Mouse (Mus musculus): ENCODE measurements at regions not wholly inside any gene's neighbourhood (a gene's known extent, or its start where the extent isn't known, plus 50 kb on each side); places are given as distances from the start of the nearest gene placed in this dataset.
A peak's percentile ranks its signal among the peaks of the same experiment; 100 is the strongest.

GRCm38 (mm10) chr15:25305801-25306200, 107.8 kb downstream of the Basp1 start:
- no peak for DNase-seq (ENCODE audit: low spot score)

GRCm38 (mm10) chr15:25303379-25303778, 110.2 kb downstream of the Basp1 start:
- peak; percentile 70 for DNase-seq (ENCODE audit: low spot score)

GRCm38 (mm10) chr15:25302671-25303294, 110.8 kb downstream of the Basp1 start:
- DNase-seq (ENCODE audit: low spot score): peak; percentile 14

GRCm38 (mm10) chr15:25301810-25302209, 111.8 kb downstream of the Basp1 start:
- DNase-seq (ENCODE audit: low spot score): no peak

GRCm38 (mm10) chr15:25297278-25297677, 116.3 kb downstream of the Basp1 start:
- DNase-seq (ENCODE audit: low spot score): no peak

GRCm38 (mm10) chr15:25296714-25297113, 116.8 kb downstream of the Basp1 start:
- no peak for DNase-seq (ENCODE audit: low spot score)

- no peak for DNase-seq (ENCODE audit: low spot score)
These were observed 117.8 kb downstream of the Basp1 start for GRCm38 (mm10) chr15:25295753-25296152.

GRCm38 (mm10) chr15:25291231-25291691, 122.3 kb downstream of the Basp1 start:
- no peak for DNase-seq (ENCODE audit: low spot score)

GRCm38 (mm10) chr15:25287850-25288249, 125.7 kb downstream of the Basp1 start:
- no peak for DNase-seq (ENCODE audit: low spot score)

- no peak for DNase-seq (ENCODE audit: low spot score)
These were observed 129.0 kb downstream of the Basp1 start for GRCm38 (mm10) chr15:25284354-25285199.

- no peak for DNase-seq (ENCODE audit: low spot score)
These were observed 129.9 kb downstream of the Basp1 start for GRCm38 (mm10) chr15:25283713-25284112.

GRCm38 (mm10) chr15:25282346-25282745, 131.2 kb downstream of the Basp1 start:
- DNase-seq (ENCODE audit: low spot score): peak; percentile 34

GRCm38 (mm10) chr15:25281942-25282341, 131.6 kb downstream of the Basp1 start:
- DNase-seq (ENCODE audit: low spot score): no peak

GRCm38 (mm10) chr15:25278317-25279156, 135.0 kb downstream of the Basp1 start:
- DNase-seq (ENCODE audit: low spot score): no peak

GRCm38 (mm10) chr15:25276227-25276626, 137.3 kb downstream of the Basp1 start:
- no peak for DNase-seq (ENCODE audit: low spot score)

GRCm38 (mm10) chr15:25271886-25272285, 141.7 kb downstream of the Basp1 start:
- no peak for DNase-seq (ENCODE audit: low spot score)

GRCm38 (mm10) chr15:25270349-25270748, 143.2 kb downstream of the Basp1 start:
- no peak for DNase-seq (ENCODE audit: low spot score)

GRCm38 (mm10) chr15:25269345-25269996, 144.1 kb downstream of the Basp1 start:
- DNase-seq (ENCODE audit: low spot score): peak; percentile 72

GRCm38 (mm10) chr15:25268436-25268835, 145.1 kb downstream of the Basp1 start:
- no peak for DNase-seq (ENCODE audit: low spot score)

- DNase-seq (ENCODE audit: low spot score): no peak
These were observed 146.1 kb downstream of the Basp1 start for GRCm38 (mm10) chr15:25267509-25267908.
